Mouse (Mus musculus) lung, embryonic 16.5 days (tissue): ENCODE results near the gene Myh3. TPM values are rescaled to one million over a fixed set of nuclear protein-coding genes. Genes with fewer than 3 reads are reported as not detected.

Source experiments
- ATAC-seq: fragments of 200-750 bp; cut with Nextera tagmentation; 2 replicates; pipeline ENCODE4 v1.8.0; 2017; ENCODE audit warnings: low read depth, mild to moderate bottlenecking, moderate library complexity
- H3K27ac ChIP-seq: fragments of 300-500 bp; sonication (generic); 2 replicates; pipeline ENCODE4 v1.5.1; 2014; ENCODE audit warnings: mild to moderate bottlenecking, control low read depth, low read length
- H3K27me3 ChIP-seq: fragments of 300-500 bp; sonication (generic); 2 replicates; pipeline ENCODE4 v1.6.1; 2014; ENCODE audit warnings: low read depth, low read length, mixed read lengths; ENCODE audit not compliant: control insufficient read depth, insufficient read depth
- H3K36me3 ChIP-seq: fragments of 300-500 bp; sonication (generic); 2 replicates; pipeline ENCODE4 v1.6.1; 2014; ENCODE audit warnings: low read length; ENCODE audit not compliant: control insufficient read depth, insufficient read depth
- H3K4me1 ChIP-seq: fragments of 300-500 bp; sonication (generic); replicated peaks from 2 replicates; pipeline ENCODE4 v1.6.1; 2014; ENCODE audit warnings: low read length, mixed read lengths; ENCODE audit not compliant: control insufficient read depth, insufficient read depth
- H3K4me2 ChIP-seq: fragments of 300-500 bp; sonication (generic); 2 replicates; pipeline ENCODE4 v1.6.1; 2014; ENCODE audit warnings: low read depth, low read length, control low read depth
- H3K4me3 ChIP-seq: fragments of 300-500 bp; sonication (generic); 2 replicates; pipeline ENCODE4 v1.5.1; 2014; ENCODE audit warnings: mild to moderate bottlenecking, low read length, control low read depth
- H3K9ac ChIP-seq: fragments of 300-500 bp; sonication (generic); 2 replicates; pipeline ENCODE4 v1.6.1; 2014; ENCODE audit warnings: low read length, control low read depth
- H3K9me3 ChIP-seq: fragments of 300-500 bp; sonication (generic); 2 replicates; pipeline ENCODE4 v1.6.1; 2016; ENCODE audit warnings: low read length; ENCODE audit not compliant: control insufficient read depth
- WGBS: fragments of 180-500 bp; shearing (Covaris S2); extraction: QIAGEN DNeasy Blood & Tissue Kit; methylation state at CpG from one replicate; pipeline ENCODE4 v1.1.7; 2014; 5-methylcytosine and 5-hydroxymethylcytosine counted together
- polyA plus RNA-seq: library from polyadenylated mRNA; unstranded; fragments of >200 nt; fragmentation: Nextera tagmentation; extraction: Ambion mirVana; gene quantifications from 2 replicates; pipeline ENCODE4 v1.2.1, GENCODE M21; 2015

The Myh3 gene
- polyA plus RNA-seq, 1 experiment from 2014 or later: 7.1 TPM

DNA sequence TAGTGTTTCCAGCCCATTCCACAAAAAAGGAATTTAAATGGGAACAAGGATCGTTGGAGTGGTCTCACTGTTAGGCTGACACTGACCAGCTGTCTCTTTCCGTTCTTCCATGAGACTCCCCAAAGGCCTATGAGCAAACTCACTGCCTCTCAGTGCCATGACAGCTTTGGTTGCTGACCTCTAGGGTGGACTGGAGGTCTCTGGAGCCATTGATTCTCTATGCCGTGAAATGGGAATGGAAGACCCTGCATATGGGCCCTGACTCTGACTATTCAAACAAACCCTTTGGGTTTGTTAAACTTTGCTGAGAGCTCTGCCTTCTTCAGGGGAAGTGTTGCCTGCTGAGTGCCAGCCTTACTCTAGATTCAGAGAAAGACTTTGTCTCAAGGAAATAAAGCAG is 10.4 kb upstream of the Myh3 start:
- Histone ChIP-seq H3K9ac (no peak overlapping the region), H3K27me3 (no peaks in the 10 kb centered on the region), H3K27ac (peak overlapping the region; percentile 44), H3K36me3 (peaks cover 10% of the 10 kb centered on the region; the same call in 1 of the 2 replicates), H3K4me1 (no peaks in the 10 kb centered on the region), H3K4me3 (no peak overlapping the region), H3K9me3 (no peaks in the 10 kb centered on the region), H3K4me2 (no peak overlapping the region)
- ATAC-seq: peak; percentile 67
- WGBS: 63% methylated on average over 3 of the region's 3 CpGs

GRCm38 (mm10) chr11:67072615-67073130 is 5.4 kb upstream of the Myh3 start:
- Histone ChIP-seq H3K4me3 (no peak overlapping the region), H3K4me2 (no peak overlapping the region), H3K27ac (no peak overlapping the region), H3K27me3 (no peaks in the 10 kb centered on the region), H3K4me1 (no peaks in the 10 kb centered on the region), H3K9me3 (no peaks in the 10 kb centered on the region), H3K9ac (no peak overlapping the region), H3K36me3 (no peaks in the 10 kb centered on the region)
- WGBS: 73% methylated on average over 15 of the region's 15 CpGs
- no peak for ATAC-seq

- H3K27me3 ChIP-seq: no peaks in the 10 kb centered on the region
- no peak overlapping the region for H3K27ac ChIP-seq
- no peaks in the 10 kb centered on the region for H3K9me3 ChIP-seq
- no peak overlapping the region for H3K4me2 ChIP-seq
- no peak overlapping the region for H3K4me3 ChIP-seq
- no peaks in the 10 kb centered on the region for H3K4me1 ChIP-seq
- no peak overlapping the region for H3K9ac ChIP-seq
- WGBS: 40% methylated on average over 3 of the region's 3 CpGs
- no peak for ATAC-seq
- H3K36me3 ChIP-seq: no peaks in the 10 kb centered on the region
Measured at GRCm38 (mm10) chr11:67075036-67075435, 3.1 kb upstream of the Myh3 start.

GRCm38 (mm10) chr11:67076781-67077180 is 1.3 kb upstream of the Myh3 start:
- Histone ChIP-seq H3K4me3 (no peak overlapping the region), H3K9ac (no peak overlapping the region), H3K9me3 (no peaks in the 10 kb centered on the region), H3K36me3 (no peaks in the 10 kb centered on the region), H3K4me1 (no peaks in the 10 kb centered on the region), H3K4me2 (no peak overlapping the region), H3K27me3 (no peaks in the 10 kb centered on the region), H3K27ac (no peak overlapping the region)
- ATAC-seq: no peak
- WGBS: 79% methylated on average over 5 of the region's 5 CpGs

DNA sequence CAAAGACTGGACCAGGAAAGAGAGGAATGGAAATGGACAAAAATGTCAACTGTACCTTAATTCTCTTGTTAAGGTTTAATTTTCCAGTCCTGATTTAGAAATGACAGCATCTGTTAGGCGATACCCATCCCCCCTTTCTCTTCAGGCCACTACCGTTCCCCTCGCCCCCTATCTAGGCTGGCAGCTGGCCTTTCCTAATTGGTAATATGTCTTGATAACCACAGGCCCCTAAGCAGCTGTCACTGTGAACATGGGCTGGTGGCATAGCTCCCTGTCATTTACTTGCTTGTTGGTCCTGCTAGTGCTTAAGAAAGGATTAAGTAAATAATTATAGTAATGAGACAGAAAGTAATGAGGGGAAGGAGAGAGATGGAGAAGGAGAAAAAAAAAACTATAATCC is 665 bp upstream of the Myh3 start:
- Histone ChIP-seq H3K27ac (no peak overlapping the region), H3K9ac (no peak overlapping the region), H3K4me2 (no peak overlapping the region), H3K4me1 (no peaks in the 10 kb centered on the region), H3K36me3 (no peaks in the 10 kb centered on the region), H3K4me3 (no peak overlapping the region), H3K9me3 (no peaks in the 10 kb centered on the region), H3K27me3 (no peaks in the 10 kb centered on the region)
- WGBS: 57% methylated on average over 3 of the region's 3 CpGs
- no peak for ATAC-seq

- Histone ChIP-seq H3K36me3 (no peaks in the 10 kb centered on the region), H3K4me1 (no peaks in the 10 kb centered on the region), H3K4me3 (no peak overlapping the region), H3K9me3 (no peaks in the 10 kb centered on the region), H3K4me2 (no peak overlapping the region), H3K27ac (no peak overlapping the region), H3K9ac (no peak overlapping the region), H3K27me3 (peaks cover 6% of the 10 kb centered on the region; the same call in 1 of the 2 replicates)
- WGBS: 87% methylated on average over 6 of the region's 6 CpGs
- no peak for ATAC-seq
Measured at GRCm38 (mm10) chr11:67078888-67079287, 788 bp downstream of the Myh3 start.

GRCm38 (mm10) chr11:67079740-67080139 is 1.6 kb downstream of the Myh3 start:
- Histone ChIP-seq H3K27me3 (peaks cover 12% of the 10 kb centered on the region; the same call in 1 of the 2 replicates), H3K4me2 (no peak overlapping the region), H3K9ac (no peak overlapping the region), H3K4me1 (no peaks in the 10 kb centered on the region), H3K4me3 (no peak overlapping the region), H3K36me3 (no peaks in the 10 kb centered on the region), H3K9me3 (no peaks in the 10 kb centered on the region), H3K27ac (no peak overlapping the region)
- 67% methylated on average over 11 of the region's 11 CpGs for WGBS
- no peak for ATAC-seq

- Histone ChIP-seq H3K27me3 (peaks cover 16% of the 10 kb centered on the region; the same call in 1 of the 2 replicates), H3K9me3 (no peaks in the 10 kb centered on the region), H3K4me3 (no peak overlapping the region), H3K4me1 (no peaks in the 10 kb centered on the region), H3K4me2 (no peak overlapping the region), H3K27ac (no peak overlapping the region), H3K9ac (no peak overlapping the region), H3K36me3 (no peaks in the 10 kb centered on the region)
- WGBS: 5% methylated on average over 3 of the region's 3 CpGs
- ATAC-seq: no peak
Measured at GRCm38 (mm10) chr11:67080168-67080567, 2.1 kb downstream of the Myh3 start.

GRCm38 (mm10) chr11:67081125-67081649 is 3.1 kb downstream of the Myh3 start:
- no peaks in the 10 kb centered on the region for H3K9me3 ChIP-seq
- no peak overlapping the region for H3K27ac ChIP-seq
- H3K4me1 ChIP-seq: no peaks in the 10 kb centered on the region
- H3K9ac ChIP-seq: no peak overlapping the region
- peak; percentile 89 for ATAC-seq
- 5% methylated on average over 10 of the region's 11 CpGs for WGBS
- H3K36me3 ChIP-seq: no peaks in the 10 kb centered on the region
- H3K27me3 ChIP-seq: peaks cover 16% of the 10 kb centered on the region; the same call in 1 of the 2 replicates
- no peak overlapping the region for H3K4me3 ChIP-seq
- H3K4me2 ChIP-seq: peak overlapping the region; percentile 19; the same call in 1 of the 2 replicates
